Mouse (Mus musculus) megakaryocyte, embryonic 14.5 days (primary cell): Measurements from ENCODE around the gene Inpp4b.

Experiments used
- FLI1 ChIP-seq: IDR thresholded peaks from 2 replicates; pipeline ENCODE4 v1.6.1; 2012; ENCODE audit warnings: low read length, inconsistent platforms, mixed read lengths
- GATA1 ChIP-seq: IDR thresholded peaks from 3 replicates; pipeline ENCODE4 v1.6.1; 2012; ENCODE audit warnings: mixed read lengths, low read length, inconsistent platforms, borderline replicate concordance

- TF ChIP-seq GATA1 (no peak), FLI1 (no peak)
Measured at GRCm38 (mm10) chr8:82090901-82091300, 748.5 kb downstream of the Inpp4b start.
